Mouse (Mus musculus): ENCODE measurements around the gene Dst. TPM values are rescaled to one million over a fixed set of nuclear protein-coding genes. Genes with fewer than 3 reads are reported as not detected.

The Dst gene
- polyA plus RNA-seq, 1 experiment: 9.5 TPM

DNA sequence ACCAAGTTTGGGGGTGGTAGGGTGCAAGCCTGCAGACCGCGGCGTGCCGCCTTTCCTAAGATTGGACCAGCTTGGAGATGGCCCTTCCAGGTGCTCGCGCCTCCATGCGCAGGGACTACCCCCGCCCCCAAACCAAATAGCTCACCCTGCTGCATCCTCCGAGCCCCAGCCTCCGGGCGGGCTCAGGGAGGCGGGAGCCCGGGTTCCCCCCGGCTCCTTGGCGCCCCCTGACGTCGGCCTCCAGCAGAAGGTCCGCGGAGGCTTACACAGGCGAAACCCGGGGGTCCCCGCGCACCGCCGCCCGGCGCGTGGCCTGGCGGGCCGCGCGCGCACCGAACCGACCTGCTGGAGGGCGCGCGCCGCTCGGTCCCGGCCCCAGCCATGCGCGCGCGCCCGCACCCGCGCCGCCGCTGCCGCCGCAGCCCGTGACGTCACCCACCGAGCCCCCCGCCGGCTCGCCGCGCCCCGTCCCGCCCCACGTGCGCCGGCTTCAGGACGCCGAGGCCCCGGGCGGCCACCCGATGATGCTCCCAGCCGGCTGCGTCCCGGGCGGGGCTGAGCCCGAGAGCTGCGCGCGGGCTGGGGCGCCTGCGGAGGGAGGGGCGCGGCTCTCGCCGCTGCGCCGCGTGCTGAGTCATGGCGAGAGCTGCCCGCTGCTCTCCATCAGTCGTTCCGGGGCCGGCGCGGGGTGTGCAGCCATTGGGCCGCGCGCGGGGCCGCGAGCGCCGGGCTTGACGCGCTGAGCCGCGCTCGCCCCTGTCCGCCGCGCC is 419 bp upstream of the Dst start, which contains the start of gene Bend6:
Bend6 (minus strand) TSS at position 396 of the 770 bp plus-strand sequence.
- peak within 1 kb of the TSS; percentile 1 for H3K4me3 ChIP-seq (replicated peaks; ENCODE audit: control insufficient read depth, low read depth, low read length)
- no peak within 1 kb of the TSS; the same call in 1 of the 2 replicates for H3K27ac ChIP-seq (ENCODE audit: control insufficient read depth, insufficient read depth, low read depth, low read length, poor library complexity)
- TF ChIP-seq CTCF (IDR thresholded peaks at IDR 0.05; ENCODE audit: control insufficient read depth, insufficient read depth, low read length): no peak
- no peak for TF ChIP-seq POLR2A (IDR thresholded peaks at IDR 0.05; ENCODE audit: borderline replicate concordance, control insufficient read depth, low read depth, low read length)
- no peaks in the 10 kb centered on the region; the same call in 1 of the 2 replicates for H3K4me1 ChIP-seq (ENCODE audit: control insufficient read depth, insufficient read depth, low read length)
- whole genome bisulfite sequencing: 2% methylated on average over 106 of the region's 110 CpGs

DNA sequence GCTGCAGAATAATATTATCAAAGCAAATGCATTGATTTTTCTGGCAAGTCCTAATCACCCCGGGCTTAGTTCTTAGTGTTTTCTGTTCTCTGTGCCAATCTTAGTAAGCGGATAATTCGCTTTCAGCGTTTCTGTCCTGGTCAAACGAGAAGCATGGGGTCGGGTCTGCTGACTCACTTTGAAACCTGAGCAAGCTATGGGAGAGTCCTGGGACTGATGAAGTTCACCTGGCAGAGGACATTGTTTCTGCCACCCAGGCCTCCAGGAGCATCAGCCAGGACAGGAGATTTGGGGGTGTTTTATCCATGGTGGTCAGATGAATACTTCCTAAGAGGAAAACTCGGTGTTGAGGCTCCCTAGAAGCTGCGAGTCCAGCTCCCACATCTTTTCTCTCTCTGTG is 3.6 kb downstream of the Dst start:
- WGBS: 73% methylated on average over 8 of the region's 8 CpGs
- H3K4me1 ChIP-seq (ENCODE audit: control insufficient read depth, insufficient read depth, low read length): peaks cover 1% of the 10 kb centered on the region; the same call in 1 of the 2 replicates
- H3K4me3 ChIP-seq (replicated peaks; ENCODE audit: control insufficient read depth, low read depth, low read length): no peak overlapping the region
- no peak for TF ChIP-seq CTCF (IDR thresholded peaks at IDR 0.05; ENCODE audit: control insufficient read depth, insufficient read depth, low read length)
- TF ChIP-seq POLR2A (IDR thresholded peaks at IDR 0.05; ENCODE audit: borderline replicate concordance, control insufficient read depth, low read depth, low read length): no peak
- no peak overlapping the region for H3K27ac ChIP-seq (ENCODE audit: control insufficient read depth, insufficient read depth, low read depth, low read length, poor library complexity)

DNA sequence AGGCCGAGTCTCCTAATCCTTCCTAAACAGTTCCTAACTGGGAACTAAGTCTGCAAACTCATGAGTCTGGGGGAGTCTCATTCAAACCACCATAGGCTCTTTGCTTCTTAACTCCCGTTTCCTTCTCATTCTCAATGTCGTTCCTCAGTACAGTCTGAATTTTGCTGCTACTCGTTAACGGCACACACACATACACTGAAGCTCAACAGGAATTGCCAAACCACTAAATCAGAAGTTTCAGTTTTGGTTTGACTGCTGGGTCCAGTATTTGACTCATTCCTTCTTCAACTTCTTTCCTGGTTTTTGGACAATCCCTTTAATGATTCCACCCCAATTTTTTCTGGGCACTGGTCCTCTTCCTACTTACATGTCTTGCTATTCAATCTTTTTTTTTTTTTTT is 8.5 kb downstream of the Dst start:
- Histone ChIP-seq H3K27ac (ENCODE audit: control insufficient read depth, insufficient read depth, low read depth, low read length, poor library complexity) (no peak overlapping the region), H3K4me3 (replicated peaks; ENCODE audit: control insufficient read depth, low read depth, low read length) (no peak overlapping the region), H3K4me1 (ENCODE audit: control insufficient read depth, insufficient read depth, low read length) (peaks cover 1% of the 10 kb centered on the region; the same call in 1 of the 2 replicates)
- no peak for TF ChIP-seq CTCF (IDR thresholded peaks at IDR 0.05; ENCODE audit: control insufficient read depth, insufficient read depth, low read length)
- TF ChIP-seq POLR2A (IDR thresholded peaks at IDR 0.05; ENCODE audit: borderline replicate concordance, control insufficient read depth, low read depth, low read length): no peak
- WGBS: 18% methylated on average over 5 of the region's 5 CpGs

DNA sequence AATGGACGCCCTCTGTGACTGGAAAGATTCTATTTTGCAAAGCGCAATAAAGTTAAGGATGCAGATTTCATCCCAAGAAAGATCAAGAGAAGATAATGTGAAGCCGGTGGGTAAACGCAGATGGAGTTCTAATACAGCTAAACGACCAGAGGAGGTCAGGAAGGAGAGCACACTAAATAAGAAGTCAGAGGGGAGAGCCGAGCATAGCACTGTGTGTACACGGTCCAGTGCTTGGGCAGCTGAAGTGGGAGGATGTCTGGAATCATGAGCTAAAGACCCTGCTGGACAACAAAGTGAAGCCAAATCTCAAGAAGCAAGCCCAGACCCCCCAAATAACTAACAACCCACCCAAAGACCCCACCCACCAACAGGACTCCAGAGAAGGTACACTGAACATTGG is 14.9 kb downstream of the Dst start:
- WGBS: 71% methylated on average over 7 of the region's 7 CpGs

DNA sequence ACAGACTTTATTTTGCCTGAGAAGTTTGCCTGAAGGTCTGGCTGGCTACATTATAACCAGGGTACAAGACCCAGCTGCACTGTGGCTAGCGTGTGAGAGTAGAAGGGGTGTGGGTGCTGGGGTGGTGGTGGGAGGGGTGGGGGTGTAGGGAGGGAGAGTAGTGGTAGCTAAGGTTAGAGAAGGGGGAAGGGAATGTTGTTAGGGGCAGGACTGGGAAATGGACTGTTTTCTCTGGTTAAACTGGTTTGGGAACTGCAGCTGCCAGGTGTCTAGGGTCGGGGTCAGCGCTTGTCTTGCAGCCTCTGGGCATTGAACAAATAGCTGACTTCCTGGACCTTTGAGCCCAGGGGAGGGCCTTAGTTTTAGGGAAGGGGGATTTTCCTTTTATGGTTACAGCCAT is 17.3 kb downstream of the Dst start:
- no peak overlapping the region for H3K27ac ChIP-seq (ENCODE audit: control insufficient read depth, insufficient read depth, low read depth, low read length, poor library complexity)
- H3K4me1 ChIP-seq (ENCODE audit: control insufficient read depth, insufficient read depth, low read length): no peaks in the 10 kb centered on the region
- TF ChIP-seq CTCF (IDR thresholded peaks at IDR 0.05; ENCODE audit: control insufficient read depth, insufficient read depth, low read length) (no peak), POLR2A (IDR thresholded peaks at IDR 0.05; ENCODE audit: borderline replicate concordance, control insufficient read depth, low read depth, low read length) (no peak)
- H3K4me3 ChIP-seq (replicated peaks; ENCODE audit: control insufficient read depth, low read depth, low read length): no peak overlapping the region
- WGBS: 70% methylated on average over 3 of the region's 3 CpGs

More for the DNA sequence above, 14.9 kb downstream of the Dst start:
- no peak overlapping the region for H3K4me3 ChIP-seq (replicated peaks; ENCODE audit: control insufficient read depth, low read depth, low read length)
- no peak overlapping the region for H3K27ac ChIP-seq (ENCODE audit: control insufficient read depth, insufficient read depth, low read depth, low read length, poor library complexity)
- TF ChIP-seq POLR2A (IDR thresholded peaks at IDR 0.05; ENCODE audit: borderline replicate concordance, control insufficient read depth, low read depth, low read length) (no peak), CTCF (IDR thresholded peaks at IDR 0.05; ENCODE audit: control insufficient read depth, insufficient read depth, low read length) (no peak)
- no peaks in the 10 kb centered on the region; the same call in 1 of the 2 replicates for H3K4me1 ChIP-seq (ENCODE audit: control insufficient read depth, insufficient read depth, low read length)

DNA sequence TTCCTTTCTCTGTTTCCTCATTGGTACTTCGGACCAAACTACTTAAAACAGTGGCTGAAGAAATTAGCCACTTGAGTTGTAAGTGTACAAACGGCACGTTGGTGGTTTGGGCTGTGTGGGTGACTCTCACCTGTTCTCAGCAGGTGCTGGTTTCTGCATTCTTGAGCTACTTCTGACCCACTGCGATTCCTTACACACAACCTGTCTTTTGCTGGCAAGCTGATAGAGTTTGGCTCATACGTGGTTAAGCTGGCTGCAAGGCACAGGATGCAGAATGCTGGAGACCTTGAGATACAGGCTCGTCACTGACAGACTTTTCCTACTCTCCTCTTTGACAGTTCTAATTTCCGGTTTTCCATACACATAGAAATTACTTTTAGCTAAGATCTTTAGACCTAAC is 19.4 kb downstream of the Dst start:
- Histone ChIP-seq H3K4me1 (ENCODE audit: control insufficient read depth, insufficient read depth, low read length) (no peaks in the 10 kb centered on the region), H3K4me3 (replicated peaks; ENCODE audit: control insufficient read depth, low read depth, low read length) (no peak overlapping the region), H3K27ac (ENCODE audit: control insufficient read depth, insufficient read depth, low read depth, low read length, poor library complexity) (no peak overlapping the region)
- no peak for TF ChIP-seq CTCF (IDR thresholded peaks at IDR 0.05; ENCODE audit: control insufficient read depth, insufficient read depth, low read length)
- no peak for TF ChIP-seq POLR2A (IDR thresholded peaks at IDR 0.05; ENCODE audit: borderline replicate concordance, control insufficient read depth, low read depth, low read length)
- 85% methylated on average over 7 of the region's 7 CpGs for WGBS

DNA sequence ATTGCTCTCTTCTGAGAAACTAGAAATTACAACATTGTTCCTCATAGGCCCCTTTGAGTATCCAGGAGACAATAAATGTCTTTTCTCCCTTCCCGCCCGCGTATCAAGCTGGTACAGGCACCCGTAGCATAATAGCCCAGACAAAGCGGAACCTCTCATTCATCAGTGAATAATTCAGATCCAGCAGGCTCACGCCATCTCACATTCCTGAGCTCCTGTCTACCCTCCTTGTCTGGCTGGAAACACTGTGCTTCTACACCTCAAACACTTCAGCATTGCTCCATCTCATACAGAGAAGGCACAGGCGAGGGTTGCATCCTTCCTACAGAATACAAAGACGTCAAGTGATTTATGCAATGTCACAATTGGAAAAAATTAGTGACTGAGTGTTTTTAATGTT is 23.8 kb downstream of the Dst start:
- Histone ChIP-seq H3K4me3 (replicated peaks; ENCODE audit: control insufficient read depth, low read depth, low read length) (no peak overlapping the region), H3K27ac (ENCODE audit: control insufficient read depth, insufficient read depth, low read depth, low read length, poor library complexity) (no peak overlapping the region), H3K4me1 (ENCODE audit: control insufficient read depth, insufficient read depth, low read length) (no peaks in the 10 kb centered on the region)
- TF ChIP-seq CTCF (IDR thresholded peaks at IDR 0.05; ENCODE audit: control insufficient read depth, insufficient read depth, low read length) (no peak), POLR2A (IDR thresholded peaks at IDR 0.05; ENCODE audit: borderline replicate concordance, control insufficient read depth, low read depth, low read length) (no peak)
- WGBS: 86% methylated on average over 8 of the region's 8 CpGs

DNA sequence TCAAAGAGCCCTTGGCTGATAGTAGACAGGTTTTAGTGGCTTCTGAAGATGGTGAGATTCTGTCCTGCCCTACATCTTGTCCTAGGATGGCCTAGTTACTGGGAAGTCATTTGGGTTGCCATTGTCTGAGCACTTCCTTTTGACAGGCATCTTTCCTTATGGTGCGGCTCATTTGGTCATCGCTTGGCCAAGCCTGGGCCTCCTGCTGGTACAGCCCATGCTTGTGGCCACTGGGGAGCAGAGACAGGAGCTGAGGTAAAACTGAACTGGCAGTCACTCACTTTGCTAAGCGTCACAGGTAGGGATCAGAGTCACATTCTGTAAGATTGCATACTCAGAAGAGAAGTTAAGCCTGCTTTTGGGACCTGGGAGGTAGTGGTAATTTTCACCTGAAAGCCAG is 24.2 kb downstream of the Dst start:
- 88% methylated on average over 3 of the region's 3 CpGs for WGBS
- Histone ChIP-seq H3K27ac (ENCODE audit: control insufficient read depth, insufficient read depth, low read depth, low read length, poor library complexity) (no peak overlapping the region), H3K4me1 (ENCODE audit: control insufficient read depth, insufficient read depth, low read length) (no peaks in the 10 kb centered on the region), H3K4me3 (replicated peaks; ENCODE audit: control insufficient read depth, low read depth, low read length) (no peak overlapping the region)
- TF ChIP-seq CTCF (IDR thresholded peaks at IDR 0.05; ENCODE audit: control insufficient read depth, insufficient read depth, low read length): no peak
- TF ChIP-seq POLR2A (IDR thresholded peaks at IDR 0.05; ENCODE audit: borderline replicate concordance, control insufficient read depth, low read depth, low read length): no peak
